Mouse (Mus musculus): ENCODE data around the gene Ephb2. TPM values are rescaled to one million over a fixed set of nuclear protein-coding genes. Genes with fewer than 3 reads are reported as not detected.

The Ephb2 gene
- total RNA-seq (2023) = under 1 TPM; 0.07 to 0.13 TPM

GRCm38 (mm10) chr4:136835621-136836386, at the start of gene Ephb2:
Gene Ephb2 (minus strand): TSS chr4:136835988.

GRCm38 (mm10) chr4:136622388-136622787, 213.4 kb downstream of the Ephb2 start, which contains the start of gene Lactbl1:
Gene Lactbl1 (plus strand): TSS chr4:136622621.

GRCm38 (mm10) chr4:136610387-136610856, 225.4 kb downstream of the Ephb2 start, which contains the start of gene Tex46:
Gene Tex46 (plus strand): TSS chr4:136610437.

GRCm38 (mm10) chr4:136602568-136602967, 233.2 kb downstream of the Ephb2 start, which contains the start of gene Kdm1a:
Gene Kdm1a (minus strand): TSS chr4:136602723.

Other genes with a start within 250 kb of the Ephb2 start
- gene Kdm1a, start 233.3 kb downstream of the Ephb2 start, total RNA-seq (2023) = 10 to 100 TPM; 30.4 to 30.9 TPM
- not detected for gene Tex46, start 225.6 kb downstream of the Ephb2 start, total RNA-seq (2023)
- gene Lactbl1, start 213.4 kb downstream of the Ephb2 start, total RNA-seq (2023) = not detected
- 1 to 10 TPM; 1.8 to 2.3 TPM for gene C1qb, start 50.2 kb upstream of the Ephb2 start, total RNA-seq (2023)
- 1 to 10 TPM in 1 of 2 experiments, under 1 TPM in 1; 0.68 to 2.0 TPM for gene C1qc, start 57.1 kb upstream of the Ephb2 start, total RNA-seq (2023)
- 1 to 10 TPM; 1.1 to 1.9 TPM for gene C1qa, start 62.8 kb upstream of the Ephb2 start, total RNA-seq (2023)
- not detected for gene Epha8, start 120.8 kb upstream of the Ephb2 start, total RNA-seq (2023)
- gene Zbtb40, start 212.8 kb upstream of the Ephb2 start, total RNA-seq (2023) = 1 to 10 TPM; 6.7 to 7.6 TPM